Mouse (Mus musculus) erythroid progenitor cell, adult 5-6 weeks (primary cell): ENCODE measurements around the gene Adssl1. TPM values are rescaled to one million over a fixed set of nuclear protein-coding genes. Genes with fewer than 3 reads are reported as not detected.
A peak's percentile ranks its signal among the peaks of the same experiment; 100 is the strongest.

ENCODE experiments used
- ATAC-seq: replicated peaks from 2 replicates; pipeline ENCODE4 v1.8.0; 2016; ENCODE audit warnings: moderate number of reproducible peaks, mild to moderate bottlenecking, moderate TSS enrichment, inconsistent platforms; ENCODE audit not compliant: poor library complexity, low FRiP score, severe bottlenecking
- total RNA-seq, 2 experiments: library from RNA; stranded (forward) in 1 of 2; stranded (reverse) in 1 of 2; fragments of 150-400 nt in 1 of 2; fragments of 186-747, 209-891 nt in 1 of 2; gene quantifications; 2 replicates each; pipeline versions ENCODE4 v1.2.3 to v1.2.4; 2015 to 2017; ENCODE audit warnings: low replicate concordance in 2 of 2

Gene Adssl1
- total RNA-seq, 2 experiments from 2014 or later: 2.0 to 16.8 TPM

GRCm38 (mm10) chr12:112644855-112645506 lies 25.1 kb downstream of the Adssl1 start:
- peak; percentile 40 for ATAC-seq

GRCm38 (mm10) chr12:112646139-112646538 lies 26.3 kb downstream of the Adssl1 start:
- no peak for ATAC-seq

- ATAC-seq: no peak
Observed at GRCm38 (mm10) chr12:112648081-112648480, 28.2 kb downstream of the Adssl1 start.

- no peak for ATAC-seq
Observed at GRCm38 (mm10) chr12:112651778-112652439, 32.1 kb downstream of the Adssl1 start.

- peak; percentile 80 for ATAC-seq
Observed at GRCm38 (mm10) chr12:112653157-112653824, 33.4 kb downstream of the Adssl1 start.

- ATAC-seq: no peak
Observed at GRCm38 (mm10) chr12:112654076-112654475, 34.2 kb downstream of the Adssl1 start.

- no peak for ATAC-seq
Observed at GRCm38 (mm10) chr12:112658619-112659018, 38.8 kb downstream of the Adssl1 start.

GRCm38 (mm10) chr12:112659109-112659508 lies 39.3 kb downstream of the Adssl1 start:
- no peak for ATAC-seq

- ATAC-seq: no peak
Observed at GRCm38 (mm10) chr12:112660576-112661326, 40.9 kb downstream of the Adssl1 start.

GRCm38 (mm10) chr12:112661327-112661605 lies 41.4 kb downstream of the Adssl1 start:
- ATAC-seq: no peak

GRCm38 (mm10) chr12:112661851-112662250 lies 42.0 kb downstream of the Adssl1 start:
- no peak for ATAC-seq

- ATAC-seq: no peak
Observed at GRCm38 (mm10) chr12:112663303-112663702, 43.5 kb downstream of the Adssl1 start.

GRCm38 (mm10) chr12:112663716-112664115 lies 43.9 kb downstream of the Adssl1 start:
- ATAC-seq: no peak

GRCm38 (mm10) chr12:112664124-112664523 lies 44.3 kb downstream of the Adssl1 start:
- no peak for ATAC-seq

- ATAC-seq: no peak
Observed at GRCm38 (mm10) chr12:112664656-112665055, 44.8 kb downstream of the Adssl1 start.

- ATAC-seq: no peak
Observed at GRCm38 (mm10) chr12:112665445-112665844, 45.6 kb downstream of the Adssl1 start.

GRCm38 (mm10) chr12:112665881-112666544 lies 46.2 kb downstream of the Adssl1 start:
- ATAC-seq: no peak

GRCm38 (mm10) chr12:112667619-112668297 lies 47.9 kb downstream of the Adssl1 start:
- no peak for ATAC-seq

GRCm38 (mm10) chr12:112670718-112671393 lies 51.0 kb downstream of the Adssl1 start:
- no peak for ATAC-seq
